Mouse (Mus musculus) liver, embryonic 11.5 days (tissue): ENCODE data around the gene Fam78a. TPM values are rescaled to one million over a fixed set of nuclear protein-coding genes. Genes with fewer than 3 reads are reported as not detected.

Source experiments
- ATAC-seq: fragments of 200-750 bp; cut with Nextera tagmentation; replicated peaks from 2 replicates; pipeline ENCODE4 v1.8.0; 2017; ENCODE audit warnings: moderate number of reproducible peaks, mild to moderate bottlenecking, moderate TSS enrichment, moderate library complexity; ENCODE audit not compliant: low FRiP score
- DNase-seq: peaks from one replicate; pipeline ENCODE4 v3.0.0-alpha.2; 2017; ENCODE audit warnings: low spot score
- H3K27ac ChIP-seq: fragments of 300-500 bp; sonication (generic); 2 replicates; pipeline ENCODE4 v1.5.1; 2014; ENCODE audit warnings: mild to moderate bottlenecking, low read depth, low read length, control low read depth
- H3K27me3 ChIP-seq: fragments of 300-500 bp; sonication (generic); replicated peaks from 2 replicates; pipeline ENCODE4 v1.6.1; 2014; ENCODE audit warnings: low read length, mixed read lengths; ENCODE audit not compliant: control insufficient read depth, insufficient read depth
- H3K36me3 ChIP-seq: fragments of 300-500 bp; sonication (generic); 2 replicates; pipeline ENCODE4 v1.6.1; 2014; ENCODE audit warnings: mild to moderate bottlenecking, low read length, moderate library complexity, mixed read lengths; ENCODE audit not compliant: control insufficient read depth, insufficient read depth
- H3K4me1 ChIP-seq: fragments of 300-500 bp; sonication (generic); replicated peaks from 2 replicates; pipeline ENCODE4 v1.6.1; 2014; ENCODE audit warnings: low read length, mixed read lengths; ENCODE audit not compliant: control insufficient read depth, insufficient read depth
- H3K4me2 ChIP-seq: fragments of 300-500 bp; sonication (generic); 2 replicates; pipeline ENCODE4 v1.6.1; 2014; ENCODE audit warnings: mild to moderate bottlenecking, control low read depth, moderate library complexity
- H3K4me3 ChIP-seq: fragments of 300-500 bp; sonication (generic); 2 replicates; pipeline ENCODE4 v1.5.1; 2014; ENCODE audit warnings: low read depth, low read length, control low read depth
- H3K9ac ChIP-seq: fragments of 300-500 bp; sonication (generic); 2 replicates; pipeline ENCODE4 v1.6.1; 2014; ENCODE audit warnings: low read depth, low read length, control low read depth
- H3K9me3 ChIP-seq: fragments of 300-500 bp; sonication (generic); 2 replicates; pipeline ENCODE4 v1.6.1; 2016; ENCODE audit warnings: low read length, inconsistent platforms, mixed read lengths; ENCODE audit not compliant: control insufficient read depth
- WGBS: fragments of 180-500 bp; shearing (Covaris S2); extraction: QIAGEN DNeasy Blood & Tissue Kit; methylation state at CpG from one replicate; pipeline ENCODE4 v1.1.7; 2014; 5-methylcytosine and 5-hydroxymethylcytosine counted together
- polyA plus RNA-seq: library from polyadenylated mRNA; unstranded; fragments of >200 nt; fragmentation: Nextera tagmentation; extraction: Ambion mirVana; gene quantifications from 2 replicates; pipeline ENCODE4 v1.2.1, GENCODE M21; 2014

The Fam78a gene
- polyA plus RNA-seq, 1 experiment from 2014 or later, result 19.2 TPM

DNA sequence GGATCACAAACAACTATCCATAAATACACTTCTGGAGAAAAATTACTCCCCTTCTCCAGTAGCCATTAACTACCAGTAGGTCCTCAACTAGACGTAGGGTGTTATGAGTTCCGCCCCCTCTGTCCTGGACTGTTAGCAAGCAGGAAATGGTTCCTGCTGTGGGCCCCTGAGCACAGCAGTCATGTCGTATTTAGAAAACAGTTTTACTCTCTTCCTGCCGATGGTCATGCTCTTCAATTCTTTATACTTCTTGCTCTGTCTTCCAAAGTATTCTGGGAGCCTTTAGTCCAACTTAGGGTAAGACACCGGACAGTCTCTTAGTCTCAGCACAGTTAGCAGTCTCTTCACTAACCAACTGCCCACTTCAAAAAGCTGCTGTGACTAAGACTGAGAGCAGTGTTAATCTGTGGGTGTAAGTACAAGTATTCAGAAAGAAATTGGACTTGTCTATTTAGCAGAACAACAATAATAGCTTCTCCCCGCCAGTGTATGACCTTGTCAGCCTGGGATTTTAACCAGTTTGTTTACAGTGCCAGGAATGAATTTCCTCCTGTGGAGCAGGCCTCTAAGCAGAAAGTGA lies 47.3 kb downstream of the Fam78a start:
- H3K4me3 ChIP-seq, result no peak overlapping the region
- H3K27me3 ChIP-seq, result no peaks in the 10 kb centered on the region
- H3K9me3 ChIP-seq, result no peaks in the 10 kb centered on the region
- no peak for ATAC-seq
- no peak overlapping the region for H3K9ac ChIP-seq
- peaks cover 44% of the 10 kb centered on the region for H3K36me3 ChIP-seq
- WGBS, result 62% methylated on average over 6 of the region's 6 CpGs
- no peak for DNase-seq
- H3K27ac ChIP-seq, result no peak overlapping the region
- H3K4me2 ChIP-seq, result no peak overlapping the region
- H3K4me1 ChIP-seq, result no peaks in the 10 kb centered on the region

DNA sequence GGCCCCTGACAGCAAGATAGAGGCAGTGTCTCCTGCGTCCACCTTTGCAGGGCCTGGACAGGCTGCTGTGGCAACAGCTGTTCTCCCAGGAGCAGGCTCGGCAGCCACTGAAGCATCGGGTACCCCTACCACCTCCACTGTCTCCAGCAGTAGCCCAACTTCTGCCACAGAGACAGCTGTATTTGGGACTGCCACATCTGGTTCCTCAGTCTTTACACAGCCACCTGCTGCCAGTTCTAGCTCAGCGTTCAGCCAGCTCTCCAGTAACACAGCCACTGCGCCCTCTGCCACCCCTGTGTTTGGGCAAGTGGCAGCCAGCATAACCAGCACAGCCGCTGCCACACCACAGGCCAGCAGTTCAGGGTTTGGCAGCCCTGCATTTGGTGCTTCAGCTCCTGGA lies 50.5 kb downstream of the Fam78a start:
- H3K4me2 ChIP-seq, result no peak overlapping the region
- H3K27me3 ChIP-seq, result no peaks in the 10 kb centered on the region
- no peak for DNase-seq
- no peak overlapping the region for H3K27ac ChIP-seq
- no peaks in the 10 kb centered on the region for H3K4me1 ChIP-seq
- H3K36me3 ChIP-seq, result peaks cover 49% of the 10 kb centered on the region
- 89% methylated on average over 6 of the region's 6 CpGs for WGBS
- ATAC-seq, result no peak
- H3K4me3 ChIP-seq, result no peak overlapping the region
- no peak overlapping the region for H3K9ac ChIP-seq
- no peaks in the 10 kb centered on the region for H3K9me3 ChIP-seq

DNA sequence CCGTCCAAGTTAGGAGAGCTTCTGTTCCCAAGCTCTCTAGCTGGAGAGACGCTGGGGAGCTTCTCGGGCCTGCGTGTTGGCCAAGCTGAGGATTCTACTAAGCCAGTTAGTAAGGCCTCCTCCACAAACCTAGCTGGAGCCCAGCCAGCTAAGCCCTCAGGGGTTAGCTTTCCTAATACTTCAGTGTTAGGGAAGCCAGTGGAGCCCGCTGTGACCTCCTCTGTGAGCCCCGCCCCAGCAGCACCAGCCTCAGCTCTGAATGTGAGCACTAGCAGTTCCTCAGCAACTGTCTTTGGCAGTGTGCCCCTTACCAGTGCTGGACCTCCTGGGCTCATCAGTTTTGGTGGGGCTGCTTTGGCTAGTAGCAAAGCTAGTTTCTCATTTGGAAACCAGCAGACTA lies 51.2 kb downstream of the Fam78a start:
- no peak for DNase-seq
- ATAC-seq, result no peak
- no peak overlapping the region for H3K9ac ChIP-seq
- H3K4me3 ChIP-seq, result no peak overlapping the region
- H3K4me1 ChIP-seq, result no peaks in the 10 kb centered on the region
- 93% methylated on average over 6 of the region's 6 CpGs for WGBS
- peaks cover 44% of the 10 kb centered on the region for H3K36me3 ChIP-seq
- no peaks in the 10 kb centered on the region for H3K27me3 ChIP-seq
- no peak overlapping the region for H3K4me2 ChIP-seq
- H3K9me3 ChIP-seq, result no peaks in the 10 kb centered on the region
- no peak overlapping the region for H3K27ac ChIP-seq

DNA sequence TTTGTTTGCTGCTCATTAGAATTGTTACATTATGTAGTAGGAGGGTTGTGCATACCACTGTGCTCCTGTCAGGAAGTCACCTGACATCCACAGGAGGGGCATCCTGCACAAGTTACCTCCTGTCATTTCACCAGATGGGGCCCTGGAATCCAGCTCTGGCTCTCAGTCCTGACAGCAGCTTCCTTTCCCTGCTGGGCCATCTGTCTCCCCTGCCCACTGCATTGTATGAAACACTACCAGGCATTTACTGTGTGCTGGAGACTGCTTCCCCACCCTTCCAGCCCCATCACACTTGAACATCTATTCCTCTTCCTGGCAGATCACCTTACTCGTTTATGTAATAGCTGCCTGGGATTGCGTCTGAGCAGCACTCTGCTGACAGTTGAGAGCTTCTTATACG lies 55.0 kb downstream of the Fam78a start:
- H3K27ac ChIP-seq, result no peak overlapping the region
- 86% methylated on average over 3 of the region's 3 CpGs for WGBS
- H3K27me3 ChIP-seq, result no peaks in the 10 kb centered on the region
- H3K9ac ChIP-seq, result no peak overlapping the region
- H3K36me3 ChIP-seq, result peaks cover 51% of the 10 kb centered on the region
- ATAC-seq, result no peak
- no peak overlapping the region for H3K4me2 ChIP-seq
- DNase-seq, result no peak
- H3K4me3 ChIP-seq, result no peak overlapping the region
- H3K4me1 ChIP-seq, result no peaks in the 10 kb centered on the region
- no peaks in the 10 kb centered on the region for H3K9me3 ChIP-seq

GRCm38 (mm10) chr2:32024372-32024771 lies 60.3 kb downstream of the Fam78a start:
- H3K27me3 ChIP-seq, result no peaks in the 10 kb centered on the region
- no peak for DNase-seq
- ATAC-seq, result no peak
- H3K4me2 ChIP-seq, result no peak overlapping the region
- H3K9ac ChIP-seq, result no peak overlapping the region
- 93% methylated on average over 4 of the region's 4 CpGs for WGBS
- peaks cover 39% of the 10 kb centered on the region for H3K36me3 ChIP-seq
- no peak overlapping the region for H3K4me3 ChIP-seq
- H3K4me1 ChIP-seq, result 0 out of 2 replicates have a peak, but pooled peaks cover 3% of the 10 kb centered on the region
- no peak overlapping the region for H3K27ac ChIP-seq
- H3K9me3 ChIP-seq, result no peaks in the 10 kb centered on the region

DNA sequence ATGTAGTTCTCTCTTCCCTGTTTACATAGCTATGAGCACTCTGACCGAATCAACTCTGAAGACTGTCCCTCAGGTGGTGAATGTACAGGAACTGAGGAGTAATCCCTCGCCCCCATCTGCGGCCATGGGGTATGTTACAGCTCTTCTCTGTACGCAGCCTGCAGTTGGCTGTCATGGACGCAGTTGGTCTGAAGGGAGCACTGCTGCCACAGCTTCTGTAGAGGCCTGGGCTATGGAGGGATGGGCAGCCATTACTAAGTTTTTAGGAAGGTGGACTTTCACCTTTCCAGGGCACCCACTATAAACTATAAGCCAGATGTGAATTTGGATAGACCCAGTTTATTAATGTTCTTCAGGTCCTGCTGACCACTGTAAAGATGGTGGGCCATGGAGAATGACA lies 64.4 kb downstream of the Fam78a start:
- Histone ChIP-seq H3K36me3 (peaks cover 43% of the 10 kb centered on the region), H3K4me1 (0 out of 2 replicates have a peak, but pooled peaks cover 3% of the 10 kb centered on the region), H3K9ac (no peak overlapping the region), H3K9me3 (no peaks in the 10 kb centered on the region), H3K27ac (no peak overlapping the region), H3K4me3 (no peak overlapping the region), H3K4me2 (no peak overlapping the region), H3K27me3 (no peaks in the 10 kb centered on the region)
- ATAC-seq (no peak), DNase-seq (no peak)
- WGBS, result 92% methylated on average over 5 of the region's 5 CpGs

DNA sequence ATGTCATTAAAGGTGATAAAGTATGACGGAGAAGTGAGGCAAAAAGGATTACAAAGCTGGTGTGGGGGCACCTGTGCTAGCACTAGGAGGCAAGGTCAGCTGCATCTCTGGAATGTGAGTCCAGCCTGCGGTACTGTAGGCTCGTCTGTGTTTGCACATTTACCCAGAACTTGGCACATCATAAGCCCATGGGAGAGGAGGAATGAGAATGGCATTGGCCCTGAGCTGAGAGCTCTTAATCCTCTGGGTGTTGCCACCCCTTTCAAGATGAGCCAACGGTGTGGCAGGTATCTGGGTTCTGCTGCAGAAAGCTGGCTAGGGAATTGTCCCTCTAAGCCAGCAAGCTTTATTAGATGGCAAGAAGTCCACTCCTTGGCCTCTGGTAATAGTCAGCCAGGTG lies 65.0 kb downstream of the Fam78a start:
- H3K9ac ChIP-seq, result no peak overlapping the region
- no peak overlapping the region for H3K27ac ChIP-seq
- H3K4me3 ChIP-seq, result no peak overlapping the region
- peaks cover 43% of the 10 kb centered on the region for H3K36me3 ChIP-seq
- DNase-seq (no peak), ATAC-seq (no peak)
- no peak overlapping the region for H3K4me2 ChIP-seq
- H3K9me3 ChIP-seq, result no peaks in the 10 kb centered on the region
- WGBS, result 78% methylated on average over 4 of the region's 4 CpGs
- H3K4me1 ChIP-seq, result 0 out of 2 replicates have a peak, but pooled peaks cover 3% of the 10 kb centered on the region
- H3K27me3 ChIP-seq, result no peaks in the 10 kb centered on the region

DNA sequence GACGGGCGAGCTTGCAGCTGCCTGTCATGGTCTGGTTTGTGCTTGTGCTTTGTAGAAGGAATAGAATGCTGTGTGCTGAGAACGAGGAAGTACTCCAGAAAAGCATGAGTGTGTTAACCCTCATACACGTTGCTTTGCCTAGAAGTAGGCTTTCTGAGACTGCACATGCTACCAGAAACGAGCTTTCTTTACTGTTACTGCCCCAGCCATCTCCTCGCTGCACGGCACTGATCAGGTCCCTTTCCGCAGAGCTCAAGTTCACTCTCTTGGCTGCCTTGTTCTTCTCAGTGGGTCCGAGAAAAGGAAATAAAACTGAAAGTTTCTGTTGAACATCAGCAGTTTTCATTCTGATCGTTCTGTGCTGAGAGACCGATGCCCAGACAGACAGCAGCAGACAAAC lies 75.9 kb downstream of the Fam78a start:
- 89% methylated on average over 11 of the region's 11 CpGs for WGBS
- ATAC-seq (no peak), DNase-seq (no peak)
- H3K4me3 ChIP-seq, result no peak overlapping the region
- H3K4me1 ChIP-seq, result no peaks in the 10 kb centered on the region
- H3K9me3 ChIP-seq, result no peaks in the 10 kb centered on the region
- no peak overlapping the region for H3K9ac ChIP-seq
- no peak overlapping the region for H3K27ac ChIP-seq
- peaks cover 63% of the 10 kb centered on the region for H3K36me3 ChIP-seq
- no peak overlapping the region for H3K4me2 ChIP-seq
- no peaks in the 10 kb centered on the region for H3K27me3 ChIP-seq

GRCm38 (mm10) chr2:32008311-32008710 lies 76.3 kb downstream of the Fam78a start:
- no peaks in the 10 kb centered on the region for H3K9me3 ChIP-seq
- ATAC-seq (no peak), DNase-seq (no peak)
- H3K27me3 ChIP-seq, result no peaks in the 10 kb centered on the region
- H3K4me3 ChIP-seq, result no peak overlapping the region
- WGBS, result 96% methylated on average over 2 of the region's 2 CpGs
- H3K27ac ChIP-seq, result no peak overlapping the region
- H3K4me1 ChIP-seq, result no peaks in the 10 kb centered on the region
- no peak overlapping the region for H3K4me2 ChIP-seq
- H3K9ac ChIP-seq, result no peak overlapping the region
- peaks cover 63% of the 10 kb centered on the region for H3K36me3 ChIP-seq
